Mouse (Mus musculus) bone marrow macrophage, adult 2 months (primary cell): ENCODE data around the gene Ripk3. TPM values are rescaled to one million over a fixed set of nuclear protein-coding genes. Genes with fewer than 3 reads are reported as not detected.
"Not testable (repeated sequence)": the region's sequence is repeated elsewhere in the genome, so short reads cannot be mapped to it uniquely, and the experiment has no call there.

ENCODE experiments used
- H3K27ac ChIP-seq: 2 replicates; pipeline ENCODE4 v1.5.1; 2012; ENCODE audit warnings: low read depth, low read length; ENCODE audit not compliant: insufficient read depth
- H3K4me1 ChIP-seq: 2 replicates; pipeline ENCODE4 v1.6.1; 2012; ENCODE audit warnings: low read length; ENCODE audit not compliant: control insufficient read depth, insufficient read depth
- H3K4me3 ChIP-seq: 2 replicates; pipeline ENCODE4 v1.5.1; 2012; ENCODE audit warnings: mild to moderate bottlenecking, low read length, moderate library complexity; ENCODE audit not compliant: insufficient read depth
- CTCF ChIP-seq: IDR thresholded peaks from 2 replicates; pipeline ENCODE4 v1.5.1; 2012; ENCODE audit warnings: low read depth, mild to moderate bottlenecking, low read length, moderate library complexity
- POLR2A ChIP-seq: IDR thresholded peaks from 2 replicates; pipeline ENCODE4 v1.6.1; 2012; ENCODE audit warnings: mild to moderate bottlenecking, low read depth, low read length, borderline replicate concordance
- polyA plus RNA-seq: library from polyadenylated mRNA; stranded (reverse); fragments of >200 nt; gene quantifications from 2 replicates; pipeline ENCODE4 v1.2.4, GENCODE M21; 2012; ENCODE audit not compliant: missing spikeins, insufficient read depth, insufficient read length

The Ripk3 gene
- polyA plus RNA-seq, 1 experiment: 31.8 TPM

DNA sequence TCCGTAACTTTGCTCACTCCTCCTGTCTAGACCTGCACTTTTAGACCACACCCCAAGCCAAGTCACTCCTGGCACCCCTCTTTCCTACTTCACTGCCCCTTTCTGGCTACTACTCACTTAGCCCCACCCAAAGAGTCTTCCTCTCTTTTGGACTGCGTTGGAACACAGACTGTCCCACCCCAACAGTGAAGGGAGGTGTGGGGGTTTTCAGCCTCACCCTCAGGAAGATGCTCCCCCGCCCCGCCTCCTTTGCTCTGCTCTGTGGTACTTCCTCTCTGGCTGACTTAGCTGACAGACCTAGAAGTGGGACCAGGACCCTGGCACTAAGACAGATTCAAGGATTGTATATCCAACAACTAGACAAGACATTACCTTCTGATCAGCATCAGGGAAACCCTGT is 23.0 kb downstream of the Ripk3 start, which contains the start of gene Ltb4r1:
TSS of gene Ltb4r1 (plus strand) at position 267 of the 400 bp plus-strand sequence.
- TF ChIP-seq POLR2A (no peak), CTCF (no peak)
- H3K4me3 ChIP-seq: no peak within 1 kb of the TSS
- no peak within 1 kb of the TSS for H3K27ac ChIP-seq
- H3K4me1 ChIP-seq: peaks cover 41% of the 10 kb centered on the region

DNA sequence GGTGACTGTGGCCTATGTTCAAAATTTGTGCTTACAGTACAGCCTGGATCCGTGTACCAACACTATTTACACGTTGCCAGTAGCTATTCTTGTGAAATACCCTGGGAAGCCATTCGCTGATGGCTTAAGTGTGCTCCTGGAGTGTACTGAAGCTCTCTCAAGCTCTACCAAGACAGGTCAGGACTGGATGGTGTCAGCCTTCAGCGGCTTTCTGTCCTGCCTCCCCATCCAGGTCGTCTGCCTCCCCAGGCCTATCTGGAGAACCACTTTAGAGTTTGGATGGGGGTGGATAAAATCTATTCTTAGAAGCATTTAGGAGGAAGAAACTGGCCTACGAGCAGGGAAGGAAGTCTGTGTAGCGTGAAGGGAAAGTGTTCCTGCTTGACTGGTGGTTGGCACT is 25.5 kb downstream of the Ripk3 start:
- peaks cover 34% of the 10 kb centered on the region for H3K4me1 ChIP-seq
- no peak overlapping the region; the same call in 1 of the 2 replicates for H3K4me3 ChIP-seq
- peak overlapping the region; percentile 93 for H3K27ac ChIP-seq
- TF ChIP-seq POLR2A: no peak
- no peak for TF ChIP-seq CTCF

DNA sequence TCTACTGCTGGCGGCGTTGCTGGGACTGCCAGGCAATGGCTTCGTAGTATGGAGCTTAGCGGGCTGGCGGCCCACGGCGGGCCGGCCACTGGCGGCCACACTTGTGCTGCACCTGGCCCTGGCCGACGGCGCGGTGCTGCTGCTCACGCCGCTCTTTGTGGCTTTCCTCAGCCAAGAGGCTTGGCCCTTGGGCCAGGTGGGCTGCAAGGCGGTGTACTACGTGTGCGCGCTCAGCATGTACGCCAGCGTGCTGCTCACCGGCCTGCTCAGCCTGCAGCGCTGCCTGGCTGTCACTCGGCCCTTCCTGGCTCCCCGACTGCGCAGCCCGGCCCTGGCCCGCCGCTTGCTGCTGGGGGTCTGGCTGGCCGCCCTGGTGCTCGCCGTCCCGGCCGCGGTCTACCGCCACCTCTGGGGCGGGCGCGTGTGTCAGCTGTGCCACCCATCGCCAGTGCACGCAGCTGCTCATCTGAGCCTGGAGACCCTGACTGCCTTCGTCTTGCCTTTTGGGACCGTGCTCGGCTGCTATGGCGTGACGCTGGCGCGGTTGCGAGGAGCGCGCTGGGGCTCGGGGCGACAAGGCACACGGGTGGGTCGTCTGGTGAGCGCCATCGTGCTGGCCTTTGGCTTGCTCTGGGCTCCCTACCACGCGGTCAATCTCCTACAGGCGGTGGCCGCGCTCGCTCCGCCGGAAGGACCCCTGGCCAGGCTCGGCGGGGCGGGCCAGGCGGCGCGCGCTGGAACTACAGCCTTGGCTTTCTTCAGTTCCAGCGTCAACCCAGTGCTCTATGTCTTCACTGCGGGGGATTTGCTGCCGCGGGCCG is 26.5 kb downstream of the Ripk3 start:
- H3K27ac ChIP-seq: peak overlapping the region; percentile 93; the same call in 1 of the 2 replicates
- peaks cover 32% of the 10 kb centered on the region for H3K4me1 ChIP-seq
- TF ChIP-seq CTCF (no peak), POLR2A (no peak)

DNA sequence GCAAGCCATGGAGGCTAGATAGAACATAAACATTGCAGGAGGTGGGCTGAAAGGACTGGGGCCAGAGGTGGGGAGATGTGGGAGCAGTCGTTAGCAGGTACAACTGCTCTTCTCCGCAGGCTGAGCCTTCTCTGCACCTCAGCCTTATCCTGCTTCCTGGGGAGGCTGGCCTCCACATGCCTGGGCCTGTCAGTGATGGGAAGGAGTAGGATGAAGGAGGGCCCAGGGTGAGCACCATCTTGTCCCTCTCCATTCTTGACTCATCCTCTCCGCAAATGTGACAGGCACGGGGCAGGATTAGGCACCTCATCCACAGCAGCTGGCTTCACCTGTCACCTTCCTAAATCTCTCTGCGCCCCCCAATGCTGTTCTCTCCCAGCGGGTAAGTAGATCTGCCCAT is 27.5 kb downstream of the Ripk3 start, which contains the start of gene Ltb4r2:
TSS of gene Ltb4r2 (plus strand) at position 266 of the 400 bp plus-strand sequence.
- TF ChIP-seq POLR2A (no peak), CTCF (no peak)
- Histone ChIP-seq H3K4me3 (no peak within 1 kb of the TSS), H3K4me1 (peaks cover 32% of the 10 kb centered on the region), H3K27ac (no peak within 1 kb of the TSS)

More for the DNA sequence above, 26.5 kb downstream of the Ripk3 start:
- H3K4me3 ChIP-seq: no peak overlapping the region

DNA sequence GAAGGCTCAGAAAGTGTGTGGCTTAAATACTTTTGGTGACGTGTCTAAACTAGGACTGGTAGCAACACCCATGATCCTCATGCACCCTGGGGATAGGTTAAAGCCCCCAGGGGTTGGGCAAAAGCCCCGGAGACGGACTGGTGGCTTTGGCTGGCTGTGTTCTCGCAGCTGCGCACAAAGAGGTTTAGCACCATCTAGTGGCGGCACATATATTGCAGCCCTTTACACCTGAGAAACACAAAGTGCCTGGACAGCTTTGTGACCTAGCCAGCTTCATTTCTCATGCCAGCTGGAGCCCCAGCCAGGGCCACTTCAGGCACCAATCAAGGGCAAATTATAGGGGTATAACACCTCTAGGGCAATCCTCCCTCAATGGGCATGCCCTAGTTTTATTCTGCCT is 28.5 kb downstream of the Ripk3 start:
- not testable (repeated sequence) for H3K27ac ChIP-seq
- Histone ChIP-seq H3K4me1 (peaks cover 32% of the 10 kb centered on the region), H3K4me3 (0 out of 2 replicates have a peak overlapping the region, but pooled peaks have one; percentile 2)
- TF ChIP-seq CTCF: peak; percentile 40

DNA sequence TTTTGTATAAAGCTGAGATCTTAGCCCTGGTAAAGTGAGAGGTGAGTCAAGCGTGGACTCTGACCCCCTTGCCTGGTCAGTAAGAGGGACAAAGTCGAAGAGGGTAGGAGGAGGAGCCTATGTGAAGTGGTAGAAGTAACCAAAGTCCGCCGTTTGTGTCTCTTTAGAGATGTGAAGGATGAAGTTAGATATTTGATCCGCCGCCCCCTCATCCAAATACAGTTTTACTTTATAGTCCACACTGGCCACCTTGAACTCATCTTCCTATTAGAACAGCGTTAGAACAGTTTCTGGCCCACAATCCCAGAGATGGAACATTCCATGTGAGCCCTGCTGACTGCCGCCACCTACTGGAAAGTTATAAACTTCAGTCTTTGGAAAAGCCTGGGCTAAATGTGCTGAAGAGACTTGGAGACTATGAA is 30.3 kb downstream of the Ripk3 start, which contains the start of gene Cideb:
TSS of gene Cideb (minus strand) at position 96 of the 422 bp plus-strand sequence.
- Histone ChIP-seq H3K4me1 (peaks cover 18% of the 10 kb centered on the region), H3K4me3 (no peak within 1 kb of the TSS), H3K27ac (no peak within 1 kb of the TSS)
- TF ChIP-seq POLR2A: no peak
- no peak for TF ChIP-seq CTCF

DNA sequence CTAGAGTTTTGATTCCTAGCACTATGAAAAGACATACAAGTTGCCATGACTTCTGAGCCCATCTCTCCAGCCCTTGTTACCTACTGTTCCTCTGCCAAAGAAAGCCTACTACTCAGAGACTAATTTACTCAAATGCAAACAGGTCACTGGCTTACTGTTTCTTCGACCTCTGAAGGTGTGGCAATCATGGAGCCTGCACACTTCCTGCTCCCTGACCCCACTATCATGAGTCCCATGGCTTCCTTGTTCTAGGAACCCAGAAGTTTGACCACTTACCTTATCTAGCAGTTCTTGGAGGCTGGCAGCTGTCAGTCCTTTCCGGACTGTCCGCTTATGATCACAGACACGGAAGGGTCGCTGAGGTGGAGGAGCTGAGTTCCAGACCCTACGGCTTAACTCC is 31.1 kb downstream of the Ripk3 start:
- Histone ChIP-seq H3K4me3 (no peak overlapping the region), H3K27ac (no peak overlapping the region), H3K4me1 (peaks cover 10% of the 10 kb centered on the region)
- no peak for TF ChIP-seq CTCF
- TF ChIP-seq POLR2A: no peak

DNA sequence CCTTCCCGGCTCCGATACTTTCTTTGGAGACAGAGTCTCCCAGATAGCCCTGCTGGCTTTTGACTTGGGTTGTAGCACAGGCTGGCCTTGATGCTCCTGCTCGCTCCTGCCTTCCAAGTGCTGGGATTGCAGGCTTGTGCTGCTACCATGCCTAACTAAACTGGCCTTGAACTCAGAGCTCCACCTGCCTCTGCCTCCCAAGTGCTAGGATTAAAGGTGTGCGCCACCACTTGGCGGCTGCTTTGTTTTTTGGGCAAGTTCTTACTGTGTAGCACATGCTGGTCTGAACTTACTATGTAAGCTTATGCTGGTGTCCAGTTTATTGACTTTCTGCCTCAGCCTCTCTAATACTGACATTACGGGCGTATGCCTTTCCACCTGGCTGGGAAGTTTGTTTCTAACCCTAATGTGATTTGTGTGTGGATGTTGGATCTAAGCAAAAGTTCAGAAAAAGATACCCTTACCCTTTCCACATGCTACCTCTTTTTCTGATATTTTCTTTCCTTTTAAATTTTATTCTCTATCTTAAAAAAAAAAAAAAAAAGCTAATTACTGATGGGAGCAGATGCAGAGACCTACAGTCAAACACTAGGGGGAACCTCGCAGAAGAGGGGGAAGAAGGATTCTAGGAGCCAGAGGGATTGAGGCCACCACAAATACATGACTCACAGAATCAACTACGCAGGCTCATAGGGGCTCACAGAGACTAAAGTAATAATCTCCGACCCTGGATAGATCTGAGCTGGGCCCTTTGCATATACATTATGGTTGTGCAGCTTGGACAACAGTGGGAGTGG is 41.4 kb downstream of the Ripk3 start:
- no peak for TF ChIP-seq CTCF
- Histone ChIP-seq H3K4me1 (peaks cover 17% of the 10 kb centered on the region), H3K4me3 (peak overlapping the region; percentile 83), H3K27ac (no peak overlapping the region)

DNA sequence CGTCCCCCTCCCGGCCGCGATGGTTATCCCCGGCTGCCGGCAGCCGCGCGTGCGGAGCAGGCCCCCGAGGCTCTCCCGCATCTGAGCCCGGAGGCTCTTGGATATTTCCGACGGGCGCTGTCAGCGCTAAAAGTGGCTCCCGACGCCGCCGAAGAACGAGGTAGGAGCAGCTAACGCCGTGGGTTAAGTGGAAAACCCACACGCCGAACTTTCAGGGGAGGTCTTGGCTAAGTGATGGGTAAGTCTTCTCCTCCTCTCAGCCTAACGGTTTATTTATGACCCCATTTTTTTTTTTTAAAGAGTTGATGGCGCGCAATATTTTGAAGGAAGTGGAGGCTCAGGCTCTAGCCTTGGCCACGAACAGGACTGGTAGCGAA is 42.8 kb downstream of the Ripk3 start:
- peak overlapping the region; percentile 40 for H3K27ac ChIP-seq

More for the DNA sequence above, 42.8 kb downstream of the Ripk3 start:
- peak overlapping the region; percentile 83 for H3K4me3 ChIP-seq
- H3K4me1 ChIP-seq: peaks cover 17% of the 10 kb centered on the region
- TF ChIP-seq CTCF (no peak), POLR2A (no peak)
